Mouse (Mus musculus) neural tube, embryonic 10.5 days (tissue): ENCODE measurements around the gene Bcam.
A peak's percentile ranks its signal among the peaks of the same experiment; 100 is the strongest.
"Not testable (repeated sequence)": the region's sequence is repeated elsewhere in the genome, so short reads cannot be mapped to it uniquely, and the experiment has no call there.

Source experiments
- DNase-seq: peaks from one replicate; pipeline ENCODE4 v3.0.0-alpha.2; 2017; ENCODE audit warnings: low spot score; ENCODE audit errors: extremely low spot score

Bcam gene

DNA sequence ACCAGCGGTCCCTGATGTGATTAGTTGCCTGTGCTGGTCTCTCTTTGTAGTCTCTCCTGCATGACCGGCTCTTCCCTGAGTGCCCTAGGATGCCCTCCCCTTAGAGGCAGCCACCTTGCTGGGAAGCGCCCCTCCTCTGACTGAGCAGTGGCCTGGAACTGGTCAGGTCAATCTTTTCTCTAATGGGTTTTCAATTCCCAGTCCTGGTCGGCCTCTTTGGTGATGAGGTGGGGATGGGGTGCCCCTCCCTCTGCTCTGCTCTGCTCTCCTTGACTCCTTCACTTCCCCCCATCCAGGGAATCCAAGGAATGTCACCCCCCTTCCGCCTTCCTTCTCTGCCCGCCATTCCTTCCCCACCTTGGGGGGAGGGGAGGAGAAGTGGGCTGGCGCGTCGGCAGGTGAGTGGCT, at the start of gene Bcam:
Gene Bcam (minus strand): TSS at position 33 of the 408 bp plus-strand sequence.
- DNase-seq: peak; percentile 59

DNA sequence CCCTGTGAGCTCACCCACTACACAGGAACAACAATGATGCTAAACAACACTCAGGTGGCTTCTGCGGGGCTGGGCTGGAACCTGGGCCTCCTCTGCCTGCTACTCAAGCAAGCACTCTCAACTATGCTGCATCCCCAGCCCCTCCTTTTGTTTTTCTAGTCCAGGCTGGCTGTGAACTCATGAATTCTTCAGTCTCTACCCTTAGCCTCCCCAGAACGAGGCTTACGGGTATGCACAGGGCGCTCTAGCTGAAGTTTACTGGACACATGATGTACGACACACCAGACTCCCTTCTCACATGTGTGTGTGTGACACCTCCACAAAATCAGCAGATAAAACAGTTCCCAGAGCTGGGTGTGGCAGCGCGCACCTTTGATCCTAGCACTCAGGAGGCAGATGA, 48.1 kb upstream of the Bcam start:
- DNase-seq: no peak

- DNase-seq: no peak
Observed at GRCm38 (mm10) chr7:19818440-19818839, 47.6 kb upstream of the Bcam start.

DNA sequence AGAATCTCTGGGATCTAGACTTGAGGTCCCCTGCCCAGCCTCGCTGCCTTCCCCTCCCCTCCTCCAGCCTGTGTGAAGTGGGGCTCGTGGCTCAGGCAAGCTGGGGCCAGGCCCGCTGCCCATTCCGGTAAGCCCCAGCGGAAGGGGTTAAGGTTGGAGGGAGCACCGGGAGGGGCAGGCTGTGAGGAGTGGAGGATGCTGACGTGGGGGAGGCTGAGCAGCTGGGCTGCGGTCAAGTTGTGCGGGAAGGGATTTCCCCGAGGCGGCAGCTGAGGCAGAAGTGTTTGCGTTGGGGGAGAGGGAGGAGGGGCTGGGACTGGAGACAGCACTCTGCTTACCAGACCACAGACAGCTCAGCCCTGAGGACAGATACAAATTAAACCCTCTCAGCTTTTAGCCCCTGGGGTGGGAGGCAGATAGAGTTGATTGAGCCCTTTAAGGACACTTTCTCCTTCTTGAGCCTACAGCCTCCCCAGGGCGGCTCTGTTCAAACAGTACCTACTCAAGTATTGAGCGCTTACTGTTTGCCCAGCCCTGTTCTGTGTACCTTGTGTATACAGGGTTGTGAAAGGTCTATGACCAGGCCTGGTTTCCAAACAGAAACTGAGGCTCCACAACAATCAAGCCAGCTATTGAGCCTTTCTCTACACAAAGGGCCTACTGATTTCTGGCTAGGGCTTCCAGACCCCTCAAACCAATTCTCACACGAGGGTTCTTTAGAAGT, 46.7 kb upstream of the Bcam start:
- DNase-seq: peak; percentile 55

DNA sequence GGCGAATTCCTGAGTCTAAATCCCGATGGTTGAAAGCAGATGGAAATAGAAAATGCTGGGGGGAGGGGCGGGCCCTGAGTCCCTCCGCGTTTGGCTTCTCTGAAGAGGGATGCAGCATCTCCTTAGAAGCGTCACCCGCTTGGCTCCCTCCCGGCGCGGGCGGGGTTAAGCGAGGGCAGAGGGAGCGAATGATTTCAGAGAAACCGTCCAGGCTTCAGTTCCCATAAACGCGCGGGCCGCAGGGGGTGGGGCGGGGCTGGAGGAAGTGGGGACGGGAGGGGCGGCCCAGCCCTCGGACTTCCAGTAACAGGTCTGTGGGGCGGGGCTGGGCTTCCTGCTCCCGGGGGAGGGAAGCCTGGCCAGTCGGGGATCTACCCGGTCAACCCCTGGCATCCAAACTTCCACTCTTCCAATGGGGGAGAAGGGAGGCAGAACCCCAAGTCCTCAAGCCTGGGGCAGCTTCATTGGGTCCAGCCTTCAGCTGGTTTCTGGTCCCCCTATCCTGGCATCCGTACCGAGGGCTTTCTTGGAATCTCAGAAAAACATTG, 45.5 kb upstream of the Bcam start:
- peak; percentile 68 for DNase-seq

GRCm38 (mm10) chr7:19815296-19816223, 44.7 kb upstream of the Bcam start:
- DNase-seq: no peak

DNA sequence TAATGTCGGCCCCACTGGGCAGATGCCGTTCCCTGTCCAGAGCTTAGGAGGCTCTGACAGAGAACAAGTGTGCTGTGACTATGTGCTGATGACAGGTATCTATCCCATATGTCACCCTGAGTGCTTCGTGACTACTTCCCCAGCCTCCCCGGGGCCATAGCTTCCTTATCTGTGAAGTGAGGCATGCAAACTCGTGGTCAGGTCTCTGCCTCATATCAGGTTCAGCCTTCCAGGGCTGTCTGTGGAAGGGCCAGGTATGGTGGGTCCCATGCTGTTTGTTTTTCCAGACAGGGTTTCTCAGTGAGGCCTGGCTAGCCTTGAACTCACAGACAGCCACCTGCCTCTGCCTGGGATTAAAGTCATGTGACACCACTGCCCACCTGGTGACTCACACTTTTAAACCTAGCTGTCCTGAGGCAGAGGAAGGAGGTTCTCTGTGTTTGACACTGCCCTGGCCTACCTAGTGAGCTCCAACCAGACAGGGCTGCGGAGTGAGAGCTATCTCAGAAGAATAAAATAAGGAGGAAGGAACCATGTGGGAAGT, 42.8 kb upstream of the Bcam start:
- no peak for DNase-seq

- DNase-seq: no peak
Observed at GRCm38 (mm10) chr7:19813161-19813560, 42.3 kb upstream of the Bcam start.

- no peak for DNase-seq
Observed at GRCm38 (mm10) chr7:19811114-19811513, 40.3 kb upstream of the Bcam start.

DNA sequence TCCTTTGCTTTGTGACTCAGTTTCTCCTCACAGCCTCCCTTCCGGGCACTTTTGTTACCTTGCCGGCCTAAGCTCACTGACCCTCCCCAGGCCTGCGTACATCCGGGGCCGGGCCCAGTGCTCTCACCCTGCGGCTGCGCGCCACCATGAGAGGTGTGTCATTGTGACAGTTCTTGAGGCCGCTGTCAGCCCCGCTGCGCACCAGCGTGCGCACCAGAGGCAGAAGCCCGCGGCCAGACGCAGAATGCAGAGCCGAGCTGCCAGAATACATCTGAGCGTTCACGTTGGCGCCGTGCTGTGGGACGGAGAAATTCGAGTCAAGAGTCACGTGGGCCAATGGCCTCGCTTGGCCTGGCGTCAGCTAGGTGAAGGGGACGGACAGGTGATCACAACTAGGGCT, 38.6 kb upstream of the Bcam start:
- no peak for DNase-seq

DNA sequence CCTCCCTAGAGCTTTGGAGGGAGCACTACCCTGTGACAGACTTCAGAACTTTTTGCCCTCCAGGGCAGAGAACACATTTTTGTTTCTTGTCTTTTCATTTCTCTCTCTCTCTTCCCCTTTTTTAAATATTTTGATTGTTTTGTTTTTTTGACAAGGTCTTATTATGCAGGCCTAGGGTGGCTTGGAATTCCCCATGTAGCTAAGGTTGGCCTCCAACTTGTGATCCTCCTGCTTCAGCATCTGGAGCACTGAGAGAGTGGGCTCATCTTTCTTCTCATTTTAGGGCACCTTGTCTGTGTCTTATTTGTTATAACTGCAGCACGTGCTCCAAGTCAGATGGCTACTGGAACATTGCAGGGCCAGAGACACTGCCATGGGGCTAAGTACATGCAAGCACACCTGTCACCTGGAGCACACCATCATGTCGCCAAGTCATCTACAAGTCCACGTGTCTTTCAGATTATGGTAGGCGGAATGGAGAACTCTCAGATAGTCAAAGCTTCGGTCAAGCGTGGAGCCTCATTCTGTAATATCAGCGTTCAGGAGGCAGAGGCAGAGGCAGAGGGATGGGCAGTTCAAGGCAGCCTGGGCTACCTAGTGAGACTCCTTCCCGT, 35.6 kb upstream of the Bcam start:
- no peak for DNase-seq

DNA sequence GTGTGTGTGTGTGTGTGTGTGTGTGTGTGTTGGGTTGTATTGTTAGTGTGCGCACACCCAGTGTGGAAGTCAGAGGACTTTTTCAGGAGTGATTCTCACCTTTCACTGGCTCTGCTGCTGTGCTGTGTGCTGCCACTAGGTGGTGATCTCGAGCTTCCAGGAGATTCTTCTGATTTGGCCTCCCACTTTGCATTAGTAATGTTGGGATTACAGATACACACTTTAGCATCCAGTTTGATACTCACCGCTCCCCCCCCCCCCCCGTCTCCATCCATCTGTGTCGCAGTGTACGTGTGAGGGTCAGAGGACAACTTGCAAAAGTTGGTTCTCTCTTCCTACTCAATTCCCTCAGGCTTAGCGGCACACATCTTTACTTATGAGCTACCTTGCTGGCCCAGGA, 32.2 kb upstream of the Bcam start:
- peak; percentile 80 for DNase-seq

DNA sequence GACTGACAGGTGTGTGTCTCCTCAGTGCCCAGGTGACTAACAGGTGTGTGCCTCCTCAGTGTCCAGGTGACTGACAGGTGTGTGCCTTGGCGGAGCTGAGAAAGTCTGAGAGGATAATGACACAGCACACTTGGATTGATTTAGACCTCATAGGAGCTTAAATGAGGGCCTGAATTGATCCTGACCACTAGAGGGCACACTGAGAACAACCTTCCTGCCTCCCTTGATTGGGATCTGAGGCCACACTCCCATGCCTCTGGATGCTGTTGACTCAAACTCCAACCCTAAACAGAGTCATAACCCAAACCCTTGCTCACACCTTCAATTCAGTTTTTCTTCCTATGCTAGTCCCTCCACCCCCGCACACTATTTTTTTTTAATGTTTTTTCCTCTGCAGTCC, 29.9 kb upstream of the Bcam start:
- DNase-seq: no peak

DNA sequence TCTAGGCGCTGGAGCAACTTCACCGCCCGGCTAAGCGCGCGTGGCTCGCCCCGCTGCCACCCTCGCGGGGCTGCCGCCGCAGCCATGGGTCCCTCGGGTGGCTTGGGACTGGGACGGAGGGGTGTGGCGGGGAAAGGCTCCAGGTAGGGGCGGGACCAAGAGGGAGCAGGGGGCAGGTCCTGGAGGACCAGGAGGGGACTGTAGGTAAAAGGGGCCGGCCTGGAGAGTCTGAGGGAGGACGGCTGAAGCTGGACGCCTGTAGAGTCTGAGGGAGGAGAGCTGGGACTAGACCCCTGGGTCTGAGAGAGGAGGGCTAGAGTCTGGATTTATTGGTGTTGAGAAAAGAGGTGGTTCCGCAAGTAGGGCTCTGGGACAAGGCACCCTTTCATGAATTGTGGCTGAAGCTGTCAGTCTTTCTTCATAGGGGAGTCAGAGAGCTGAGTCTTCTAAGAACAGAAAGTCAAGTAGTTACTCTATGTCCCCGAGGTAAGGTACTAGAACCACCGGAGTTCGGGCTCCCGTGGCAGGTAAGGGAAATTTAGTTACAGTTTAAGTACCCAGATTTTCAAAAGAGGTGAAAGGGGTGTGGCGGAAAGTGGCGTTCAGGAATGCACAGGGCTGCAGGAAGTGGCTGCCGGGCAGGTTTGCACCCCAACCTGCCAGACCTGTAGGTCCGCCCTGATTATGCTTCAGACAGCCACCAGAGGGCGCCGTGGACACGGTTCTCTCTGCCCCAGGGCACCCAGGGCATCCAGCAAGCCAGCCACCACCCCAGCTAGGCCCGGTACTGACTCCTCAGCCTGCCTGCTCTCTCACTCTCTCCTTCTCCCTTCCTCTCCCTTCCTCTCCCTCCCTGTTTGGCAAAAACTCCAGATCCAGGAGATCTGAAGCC, 26.1 kb upstream of the Bcam start, which contains the start of gene Cblc:
Gene Cblc (minus strand): TSS at position 113 of the 892 bp plus-strand sequence.
- peak; percentile 65 for DNase-seq

- DNase-seq: no peak
Observed at GRCm38 (mm10) chr7:19796254-19796653, 25.4 kb upstream of the Bcam start.

GRCm38 (mm10) chr7:19795236-19795635, 24.4 kb upstream of the Bcam start:
- no peak for DNase-seq

DNA sequence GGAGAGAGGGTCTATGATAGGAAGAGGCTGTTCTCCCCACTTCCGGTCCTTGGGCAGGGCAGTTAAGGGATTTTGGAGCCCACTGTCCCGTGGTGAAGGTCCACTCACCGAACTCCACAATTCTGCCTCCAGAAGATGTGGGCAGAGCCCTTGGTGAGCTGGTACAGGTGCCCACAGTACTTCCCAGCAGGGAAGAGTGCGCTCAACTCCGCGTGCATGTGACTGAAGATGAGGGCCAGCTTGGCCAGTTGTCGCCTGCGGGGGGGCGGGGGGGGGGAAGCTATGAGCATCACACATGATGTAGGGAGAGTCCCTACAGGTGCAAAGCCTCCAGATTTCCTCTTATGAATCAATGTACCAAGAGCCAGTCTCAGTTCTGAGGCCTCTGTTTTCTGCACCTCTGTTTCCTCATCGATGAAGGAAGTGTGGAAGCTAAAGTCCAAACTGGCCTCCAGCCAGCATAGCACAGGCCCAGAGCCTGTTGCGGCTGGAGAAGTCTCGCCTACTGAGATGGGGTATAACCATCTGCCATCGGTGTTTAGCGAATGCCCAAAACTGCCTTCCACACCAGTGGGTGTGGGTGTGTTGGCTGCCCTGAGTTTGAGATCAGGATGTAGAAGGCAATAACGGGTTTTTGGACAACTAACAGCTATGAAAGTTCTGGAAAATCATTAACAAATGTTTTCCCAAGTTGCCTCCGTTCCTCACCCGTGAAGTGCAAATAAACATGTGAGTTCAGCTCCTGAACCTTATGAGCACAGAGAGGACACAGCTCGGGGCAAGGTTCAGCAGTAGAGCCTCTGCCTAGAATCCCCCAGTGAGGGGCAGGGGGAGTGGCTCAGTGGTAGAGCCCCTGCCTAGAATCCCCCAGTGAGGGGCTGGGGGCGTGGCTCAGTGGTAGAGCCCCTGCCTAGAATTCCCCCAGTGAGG, 22.1 kb upstream of the Bcam start:
- DNase-seq: no peak

DNA sequence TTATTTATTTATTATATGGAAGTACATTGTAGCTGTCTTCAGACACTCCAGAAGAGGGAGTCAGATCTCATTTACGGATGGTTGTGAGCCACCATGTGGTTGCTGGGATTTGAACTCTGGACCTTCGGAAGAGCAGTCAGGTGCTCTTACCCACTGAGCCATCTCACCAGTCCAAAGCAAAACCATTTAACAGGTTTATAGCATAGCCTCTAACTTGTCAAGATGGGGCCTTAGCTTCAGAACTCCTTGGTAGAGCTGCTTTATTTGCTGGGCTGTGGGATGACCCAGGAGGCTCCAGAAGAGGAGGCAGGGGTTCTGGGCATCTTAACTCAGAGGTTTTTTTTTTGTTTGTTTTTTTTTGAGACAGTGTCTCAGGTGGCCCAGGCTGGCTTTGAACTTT, 20.7 kb upstream of the Bcam start:
- not testable (repeated sequence) for DNase-seq

GRCm38 (mm10) chr7:19789904-19790347, 19.1 kb upstream of the Bcam start:
- peak; percentile 96 for DNase-seq
